Mouse (Mus musculus) 3134 (cell line): ENCODE measurements at regions not wholly inside any gene's neighbourhood (a gene's known extent, or its start where the extent isn't known, plus 50 kb on each side); places are given as distances from the start of the nearest gene placed in this dataset.

Experiments
- DNase-seq: peaks from one replicate; pipeline ENCODE4 v3.0.0-alpha.2; 2011; ENCODE audit warnings: low spot score; ENCODE audit not compliant: insufficient read length; ENCODE audit errors: extremely low read depth

- DNase-seq = no peak
Measured at GRCm38 (mm10) chr8:10721146-10721862, 287.0 kb downstream of the Irs2 start.

GRCm38 (mm10) chr8:10720398-10720797, 287.9 kb downstream of the Irs2 start:
- no peak for DNase-seq

- no peak for DNase-seq
Measured at GRCm38 (mm10) chr8:10719411-10719810, 288.8 kb downstream of the Irs2 start.

- DNase-seq = no peak
Measured at GRCm38 (mm10) chr8:10717297-10717696, 291.0 kb downstream of the Irs2 start.

GRCm38 (mm10) chr8:10716161-10716560, 292.1 kb downstream of the Irs2 start:
- no peak for DNase-seq

GRCm38 (mm10) chr8:10713515-10714042, 294.7 kb downstream of the Irs2 start:
- DNase-seq = no peak

- no peak for DNase-seq
Measured at GRCm38 (mm10) chr8:10712118-10712689, 296.1 kb downstream of the Irs2 start.

GRCm38 (mm10) chr8:10711474-10711873, 296.8 kb downstream of the Irs2 start:
- DNase-seq = no peak

GRCm38 (mm10) chr8:10708509-10708908, 299.7 kb downstream of the Irs2 start:
- no peak for DNase-seq

- DNase-seq = no peak
Measured at GRCm38 (mm10) chr8:10707122-10707521, 301.1 kb downstream of the Irs2 start.

- no peak for DNase-seq
Measured at GRCm38 (mm10) chr8:10705909-10706308, 302.3 kb downstream of the Irs2 start.

GRCm38 (mm10) chr8:10702755-10703154, 305.5 kb downstream of the Irs2 start:
- no peak for DNase-seq

- no peak for DNase-seq
Measured at GRCm38 (mm10) chr8:10702248-10702647, 306.0 kb downstream of the Irs2 start.

GRCm38 (mm10) chr8:10701648-10702061, 306.6 kb downstream of the Irs2 start:
- DNase-seq = no peak

- DNase-seq = no peak
Measured at GRCm38 (mm10) chr8:10701226-10701625, 307.0 kb downstream of the Irs2 start.

GRCm38 (mm10) chr8:10699669-10700068, 308.6 kb downstream of the Irs2 start:
- DNase-seq = no peak

- no peak for DNase-seq
Measured at GRCm38 (mm10) chr8:10695181-10695580, 313.1 kb downstream of the Irs2 start.

- no peak for DNase-seq
Measured at GRCm38 (mm10) chr8:10690659-10691058, 317.6 kb downstream of the Irs2 start.

GRCm38 (mm10) chr8:10689881-10690280, 318.4 kb downstream of the Irs2 start:
- DNase-seq = no peak

- DNase-seq = no peak
Measured at GRCm38 (mm10) chr8:10687867-10688561, 320.2 kb downstream of the Irs2 start.
